Mouse (Mus musculus) spleen, adult 2 months (tissue): Measurements from ENCODE around the gene Amdhd1. TPM values are rescaled to one million over a fixed set of nuclear protein-coding genes. Genes with fewer than 3 reads are reported as not detected.

Source experiments
- DNase-seq, 2 experiments: peaks; one replicate each; pipeline versions ENCODE4 v3.0.0 to v3.0.0-alpha.2; 2012 to 2021; ENCODE audit warnings: low spot score in 2 of 2, low read depth in 1 of 2
- H3K27ac ChIP-seq: fragments of 200-500 bp; 2 replicates; pipeline ENCODE4 v1.5.1; 2012; ENCODE audit warnings: low read length, inconsistent platforms; ENCODE audit not compliant: insufficient read depth
- H3K27me3 ChIP-seq: fragments of 200-500 bp; 2 replicates; pipeline ENCODE4 v1.6.1; 2012; ENCODE audit warnings: mild to moderate bottlenecking, moderate library complexity, low read length, inconsistent platforms; ENCODE audit not compliant: control insufficient read depth, insufficient read depth
- H3K36me3 ChIP-seq: fragments of 200-500 bp; 2 replicates; pipeline ENCODE4 v1.6.1; 2012; ENCODE audit warnings: mild to moderate bottlenecking, low read length, inconsistent platforms; ENCODE audit not compliant: control insufficient read depth, insufficient read depth
- H3K4me1 ChIP-seq: fragments of 200-500 bp; 2 replicates; pipeline ENCODE4 v1.6.1; 2011; ENCODE audit warnings: inconsistent platforms; ENCODE audit not compliant: control insufficient read depth, insufficient read depth, insufficient read length
- H3K4me3 ChIP-seq: fragments of 200-500 bp; 2 replicates; pipeline ENCODE4 v1.5.1; 2011; ENCODE audit warnings: mild to moderate bottlenecking, inconsistent platforms; ENCODE audit not compliant: insufficient read depth, insufficient read length; ENCODE audit errors: extremely low read depth
- CTCF ChIP-seq: fragments of 200-500 bp; IDR thresholded peaks from 2 replicates; pipeline ENCODE4 v1.5.1; 2011; ENCODE audit warnings: mild to moderate bottlenecking, inconsistent platforms; ENCODE audit not compliant: insufficient read depth, insufficient read length, insufficient replicate concordance; ENCODE audit errors: extremely low read depth
- POLR2A ChIP-seq: fragments of 200-500 bp; IDR thresholded peaks from 2 replicates; pipeline ENCODE4 v1.6.1; 2011; ENCODE audit warnings: low read depth, low read length, inconsistent platforms
- WGBS: fragments of 180-500 bp; shearing (Covaris S2); methylation state at CpG from one replicate; pipeline ENCODE4 v1.1.7; 2018; 5-methylcytosine and 5-hydroxymethylcytosine counted together
- polyA plus RNA-seq: library from polyadenylated mRNA; depleted of rRNA; stranded (reverse); fragments of >200 nt; gene quantifications from 2 replicates; pipeline ENCODE4 v1.2.3, GENCODE M21; 2012; rRNA removed

Amdhd1 gene
- polyA plus RNA-seq, 1 experiment: 0.04 TPM

DNA sequence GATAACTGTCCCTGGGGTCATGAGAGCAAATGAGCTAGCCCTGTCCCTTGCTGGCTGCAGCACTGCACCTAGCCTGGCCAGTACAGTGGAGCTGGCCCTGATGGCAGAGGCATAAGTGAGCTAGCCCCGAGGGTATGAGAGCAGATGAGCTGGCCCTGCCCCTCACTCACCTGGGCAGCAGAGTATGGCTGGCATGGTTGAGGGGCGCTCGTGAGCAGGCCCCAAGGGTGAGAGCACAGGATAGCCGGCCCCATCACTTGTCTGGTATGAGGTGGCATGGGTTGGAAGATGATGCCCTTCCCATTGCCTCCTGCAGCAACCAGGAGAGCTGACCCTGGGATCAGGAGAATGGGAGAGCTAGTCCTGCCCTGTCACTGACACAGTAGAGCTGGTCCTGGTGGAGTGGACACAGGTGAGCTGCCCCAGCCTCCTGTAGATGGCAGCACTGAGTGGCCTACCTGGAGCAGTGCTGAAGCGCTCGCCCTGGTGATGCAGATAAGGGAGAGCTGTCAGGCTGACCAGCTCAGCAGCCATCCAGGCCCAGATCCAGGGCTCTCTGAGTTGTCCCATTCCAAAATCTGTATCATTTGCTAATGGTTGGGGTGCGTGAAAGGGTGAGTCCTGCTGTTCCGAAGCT, 54.7 kb downstream of the Amdhd1 start:
- TF ChIP-seq CTCF (peak; percentile 56; the same call in 1 of the 2 replicates), POLR2A (no peak)
- no peak overlapping the region for H3K4me3 ChIP-seq
- 92% methylated on average over 8 of the region's 8 CpGs for WGBS
- H3K36me3 ChIP-seq: peaks cover 20% of the 10 kb centered on the region
- DNase-seq: peak in 1 of 2 experiments; percentile 26
- H3K4me1 ChIP-seq: no peaks in the 10 kb centered on the region
- no peaks in the 10 kb centered on the region for H3K27me3 ChIP-seq
- H3K27ac ChIP-seq: no peak overlapping the region

DNA sequence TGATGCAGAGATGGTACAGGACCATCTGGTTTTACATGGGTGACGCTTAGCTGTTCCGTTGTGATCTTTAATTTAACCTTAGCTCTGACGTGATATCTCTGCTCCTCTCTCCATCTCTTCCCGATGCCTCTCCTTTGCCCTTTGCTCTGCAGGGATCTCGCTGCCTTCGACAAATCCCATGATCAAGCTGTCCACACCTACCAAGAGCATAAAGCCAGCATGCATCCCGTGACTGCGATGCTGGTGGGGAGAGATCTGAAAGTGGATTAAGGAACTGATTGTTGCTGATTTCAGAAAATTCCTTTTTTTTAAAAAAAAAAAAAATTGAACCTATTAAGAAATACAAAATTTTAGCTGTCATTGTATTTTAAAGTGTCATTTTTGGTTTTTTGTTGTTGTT, 55.3 kb downstream of the Amdhd1 start:
- H3K27ac ChIP-seq: no peak overlapping the region
- DNase-seq: no peak
- no peak overlapping the region for H3K4me3 ChIP-seq
- WGBS: 90% methylated on average over 8 of the region's 8 CpGs
- no peaks in the 10 kb centered on the region for H3K27me3 ChIP-seq
- peaks cover 24% of the 10 kb centered on the region for H3K36me3 ChIP-seq
- TF ChIP-seq CTCF (no peak), POLR2A (no peak)
- H3K4me1 ChIP-seq: no peaks in the 10 kb centered on the region

Other genes starting within 250 kb of the Amdhd1 start
- gene Elk3, start 228.9 kb downstream of the Amdhd1 start, polyA plus RNA-seq: 37.4 and 48.6 TPM in 2 replicates
- gene Lta4h, start 86.6 kb downstream of the Amdhd1 start, polyA plus RNA-seq: 73.8 and 102 TPM in 2 replicates
- 0.18 and 0.26 TPM in 2 replicates for gene Hal, start 51.3 kb downstream of the Amdhd1 start, polyA plus RNA-seq
- 0.02 TPM in 1 of 2 replicates, not detected in the other for gene Ccdc38, start 599 bp upstream of the Amdhd1 start, polyA plus RNA-seq
- gene Snrpf, start 49.7 kb upstream of the Amdhd1 start, polyA plus RNA-seq: 40.8 and 79.5 TPM in 2 replicates
- gene Ntn4, start 100.6 kb upstream of the Amdhd1 start, polyA plus RNA-seq: 5.6 and 6.2 TPM in 2 replicates